Mouse (Mus musculus) neural tube, embryonic 15.5 days (tissue): Measurements from ENCODE around the gene Ctnnal1. TPM values are rescaled to one million over a fixed set of nuclear protein-coding genes. Genes with fewer than 3 reads are reported as not detected.

Experiments used
- ATAC-seq: fragments of 200-750 bp; cut with Nextera tagmentation; 2 replicates; pipeline ENCODE4 v1.8.0; 2017; ENCODE audit warnings: mild to moderate bottlenecking, moderate TSS enrichment, moderate library complexity; ENCODE audit not compliant: low FRiP score
- H3K27ac ChIP-seq: fragments of 300-500 bp; sonication (generic); replicated peaks from 2 replicates; pipeline ENCODE4 v1.5.1; 2015; ENCODE audit warnings: mild to moderate bottlenecking, inconsistent platforms
- H3K27me3 ChIP-seq: fragments of 300-500 bp; sonication (generic); replicated peaks from 2 replicates; pipeline ENCODE4 v1.6.1; 2015; ENCODE audit warnings: inconsistent platforms
- H3K36me3 ChIP-seq: fragments of 300-500 bp; sonication (generic); 2 replicates; pipeline ENCODE4 v1.6.1; 2015; ENCODE audit warnings: inconsistent platforms
- H3K4me1 ChIP-seq: fragments of 300-500 bp; sonication (generic); 2 replicates; pipeline ENCODE4 v1.6.1; 2015; ENCODE audit warnings: inconsistent platforms
- H3K4me2 ChIP-seq: fragments of 300-500 bp; sonication (generic); 2 replicates; pipeline ENCODE4 v1.6.1; 2015; ENCODE audit warnings: inconsistent platforms, mild to moderate bottlenecking, moderate library complexity
- H3K4me3 ChIP-seq: fragments of 300-500 bp; sonication (generic); replicated peaks from 2 replicates; pipeline ENCODE4 v1.5.1; 2015; ENCODE audit warnings: mild to moderate bottlenecking, inconsistent platforms
- H3K9ac ChIP-seq: fragments of 300-500 bp; sonication (generic); replicated peaks from 2 replicates; pipeline ENCODE4 v1.6.1; 2015; ENCODE audit warnings: mild to moderate bottlenecking, inconsistent platforms
- H3K9me3 ChIP-seq: fragments of 300-500 bp; sonication (generic); replicated peaks from 2 replicates; pipeline ENCODE4 v1.6.1; 2016; ENCODE audit warnings: inconsistent platforms
- WGBS: fragments of 180-500 bp; shearing (Covaris S2); methylation state at CpG from one replicate; pipeline ENCODE4 v1.1.7; 2015; ENCODE audit warnings: mixed read lengths; 5-methylcytosine and 5-hydroxymethylcytosine counted together
- polyA plus RNA-seq: library from polyadenylated mRNA; unstranded; fragments of >200 nt; fragmentation: Nextera tagmentation; extraction: Ambion mirVana; gene quantifications from 2 replicates; pipeline ENCODE4 v1.2.1, GENCODE M21; 2015

The Ctnnal1 gene
- 16.0 and 17.1 TPM in 2 replicates for polyA plus RNA-seq

DNA sequence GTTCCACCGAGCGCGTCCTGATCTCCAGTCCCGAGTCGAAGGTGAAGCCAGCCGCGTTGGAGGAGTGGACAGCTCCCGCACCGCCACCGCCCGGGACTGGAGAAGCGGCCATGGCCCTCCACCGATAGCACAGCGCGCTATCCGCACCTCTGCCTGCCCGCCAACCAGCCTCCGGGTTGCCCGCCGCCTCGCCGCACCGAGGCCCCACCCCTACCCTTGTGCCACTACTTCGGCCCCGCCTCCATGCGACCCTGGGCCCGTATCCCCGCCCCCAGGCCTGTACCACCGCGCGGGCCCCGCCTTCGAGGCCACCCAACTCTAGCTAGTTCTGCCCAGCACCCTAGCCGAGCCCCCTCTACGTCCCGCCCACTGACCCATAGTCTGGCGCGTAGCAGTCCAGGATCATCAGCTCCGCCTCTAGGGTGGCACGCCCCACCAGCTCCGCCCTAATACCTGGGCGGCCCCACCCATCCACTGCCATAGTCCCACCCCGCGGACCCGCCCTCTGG lies at the start of gene Ctnnal1:
Gene Ctnnal1 (minus strand): TSS at position 186 of the 509 bp plus-strand sequence.
- Histone ChIP-seq H3K27ac (peak within 1 kb of the TSS; percentile 84), H3K9ac (peak within 1 kb of the TSS; percentile 86), H3K4me3 (peak within 1 kb of the TSS; percentile 84), H3K36me3 (no peaks in the 10 kb centered on the region), H3K4me2 (peak within 1 kb of the TSS; percentile 81), H3K4me1 (peaks cover 20% of the 10 kb centered on the region), H3K9me3 (no peaks in the 10 kb centered on the region), H3K27me3 (no peaks in the 10 kb centered on the region)
- WGBS = 0% methylated on average over 45 of the region's 45 CpGs
- ATAC-seq = peak; percentile 95

DNA sequence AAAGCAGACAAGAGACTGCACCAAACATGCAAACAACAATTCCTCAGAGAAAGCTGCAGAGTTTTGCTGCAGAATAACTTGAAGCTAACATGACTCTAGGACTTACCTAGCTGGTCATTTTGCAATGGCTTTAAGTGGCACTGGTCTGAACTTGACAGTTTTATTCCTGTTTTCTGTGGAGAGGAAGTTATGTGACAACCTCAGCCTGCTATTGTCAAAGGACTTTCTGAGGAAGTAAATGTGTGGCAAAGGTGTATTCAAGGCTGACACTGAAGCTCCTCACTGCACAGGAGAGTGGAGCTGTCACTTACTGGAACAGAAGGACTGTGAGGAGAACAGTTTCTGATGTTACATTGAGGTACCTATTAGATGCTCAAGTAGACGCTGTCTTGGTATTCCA lies 49.8 kb upstream of the Ctnnal1 start:
- 73% methylated on average over 1 of the region's 1 CpGs for WGBS
- H3K9ac ChIP-seq = no peak overlapping the region
- H3K4me2 ChIP-seq = no peak overlapping the region
- no peak overlapping the region for H3K27ac ChIP-seq
- ATAC-seq = no peak
- H3K27me3 ChIP-seq = no peaks in the 10 kb centered on the region
- H3K36me3 ChIP-seq = peaks cover 47% of the 10 kb centered on the region
- H3K4me3 ChIP-seq = no peak overlapping the region
- no peaks in the 10 kb centered on the region for H3K9me3 ChIP-seq
- no peaks in the 10 kb centered on the region for H3K4me1 ChIP-seq

DNA sequence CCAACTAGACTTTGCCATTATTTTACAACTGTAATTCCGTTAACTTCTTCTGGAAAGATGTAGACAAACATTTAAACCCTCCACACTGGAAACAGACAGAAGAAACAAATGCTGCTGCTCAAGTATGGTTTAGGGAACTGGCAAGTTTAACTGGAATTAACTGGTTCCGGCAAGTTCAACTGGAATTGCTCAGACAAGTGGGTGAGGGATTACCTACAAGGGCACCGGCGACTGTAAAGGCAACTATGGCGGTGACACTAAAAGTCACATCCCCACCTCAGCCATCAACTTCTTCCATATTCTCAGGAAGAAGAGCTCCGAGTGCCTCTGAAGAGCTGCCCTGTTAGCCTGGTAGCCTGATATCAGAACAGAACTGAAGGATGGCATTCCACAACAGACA lies 49.4 kb upstream of the Ctnnal1 start:
- H3K27me3 ChIP-seq = no peaks in the 10 kb centered on the region
- H3K9me3 ChIP-seq = no peaks in the 10 kb centered on the region
- peaks cover 52% of the 10 kb centered on the region for H3K36me3 ChIP-seq
- H3K4me2 ChIP-seq = no peak overlapping the region
- WGBS = 93% methylated on average over 6 of the region's 6 CpGs
- ATAC-seq = no peak
- no peak overlapping the region for H3K9ac ChIP-seq
- no peak overlapping the region for H3K27ac ChIP-seq
- no peaks in the 10 kb centered on the region for H3K4me1 ChIP-seq
- H3K4me3 ChIP-seq = no peak overlapping the region

DNA sequence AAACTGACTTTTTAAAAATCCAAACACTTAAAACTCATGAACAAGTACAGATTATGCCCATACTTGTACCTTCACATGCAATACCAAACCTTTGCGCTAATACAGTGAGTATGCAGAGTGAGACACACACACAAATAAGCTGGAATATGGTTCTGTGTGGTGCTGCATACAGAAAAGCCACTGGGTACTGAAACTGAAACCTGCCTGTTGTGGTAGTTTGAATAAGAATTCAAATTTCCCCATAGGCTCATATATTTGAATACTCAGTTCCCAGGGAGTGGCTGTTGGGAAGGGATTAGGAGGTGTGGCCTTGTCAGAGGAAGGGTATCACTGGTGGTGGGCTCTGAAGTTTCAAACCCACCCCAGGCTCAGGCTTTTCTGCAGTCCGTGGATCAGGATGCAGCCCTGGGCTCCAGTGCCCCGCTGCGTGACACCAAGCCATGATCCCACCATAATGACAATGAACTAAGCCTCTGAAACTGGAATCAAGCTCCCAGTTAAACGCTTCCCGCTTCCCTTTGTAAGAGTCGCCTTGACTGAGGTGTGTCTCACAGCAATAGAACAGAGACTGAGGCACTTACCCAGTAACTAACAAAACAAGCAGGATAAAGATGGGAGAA lies 47.5 kb upstream of the Ctnnal1 start:
- no peak overlapping the region for H3K4me2 ChIP-seq
- peaks cover 55% of the 10 kb centered on the region for H3K36me3 ChIP-seq

DNA sequence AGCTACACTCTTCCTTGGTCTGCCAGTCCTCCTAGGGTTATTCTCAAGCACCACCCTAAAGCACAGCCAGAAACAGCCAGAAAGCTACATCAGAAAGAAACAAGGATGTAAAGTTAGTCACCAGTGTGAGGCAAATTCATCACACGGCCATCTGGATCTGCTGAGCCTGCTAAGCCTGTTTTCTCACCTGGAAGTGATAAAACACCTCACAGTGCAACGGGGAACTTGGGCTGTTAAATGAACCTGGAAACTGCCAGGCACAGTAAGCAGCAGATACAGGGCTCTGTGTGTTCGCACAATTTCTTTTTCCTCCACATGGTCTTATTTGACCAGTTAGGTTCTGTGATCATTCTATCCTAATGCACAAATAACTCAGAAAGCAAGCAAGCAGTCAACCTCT lies 44.6 kb upstream of the Ctnnal1 start:
- Histone ChIP-seq H3K4me1 (no peaks in the 10 kb centered on the region), H3K4me3 (no peak overlapping the region), H3K27me3 (no peaks in the 10 kb centered on the region), H3K4me2 (no peak overlapping the region), H3K27ac (no peak overlapping the region), H3K9ac (no peak overlapping the region), H3K36me3 (peaks cover 57% of the 10 kb centered on the region), H3K9me3 (no peaks in the 10 kb centered on the region)
- WGBS = 91% methylated on average over 3 of the region's 3 CpGs
- ATAC-seq = no peak

More for the DNA sequence above, 47.5 kb upstream of the Ctnnal1 start:
- Histone ChIP-seq H3K4me1 (no peaks in the 10 kb centered on the region), H3K27ac (no peak overlapping the region), H3K9ac (no peak overlapping the region), H3K27me3 (no peaks in the 10 kb centered on the region), H3K4me3 (no peak overlapping the region), H3K9me3 (no peaks in the 10 kb centered on the region)
- WGBS = 93% methylated on average over 7 of the region's 7 CpGs
- no peak for ATAC-seq

DNA sequence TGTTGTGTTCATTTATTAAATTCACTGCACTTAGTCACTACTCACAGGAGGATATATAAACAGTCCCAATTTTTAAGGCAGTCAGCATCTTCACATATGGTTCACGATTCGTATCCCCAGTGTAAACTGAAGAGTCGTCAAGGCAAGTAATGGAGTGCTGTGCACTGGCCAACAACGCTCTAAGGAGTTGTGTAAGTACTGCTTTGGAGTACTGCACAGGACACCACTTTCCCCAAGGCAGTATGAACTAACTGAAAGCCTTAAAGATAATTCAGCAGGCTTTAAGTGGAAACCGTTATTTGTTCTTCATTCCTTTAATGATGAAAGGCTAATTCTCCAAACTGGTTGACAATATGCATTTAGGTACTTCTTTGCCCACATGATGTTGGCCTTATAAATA lies 42.7 kb upstream of the Ctnnal1 start:
- H3K36me3 ChIP-seq = peaks cover 54% of the 10 kb centered on the region
- no peaks in the 10 kb centered on the region for H3K4me1 ChIP-seq
- no peak overlapping the region for H3K4me3 ChIP-seq
- no peak overlapping the region for H3K9ac ChIP-seq
- H3K27ac ChIP-seq = no peak overlapping the region
- no peak for ATAC-seq
- H3K27me3 ChIP-seq = no peaks in the 10 kb centered on the region
- no peaks in the 10 kb centered on the region for H3K9me3 ChIP-seq
- WGBS = 84% methylated on average over 5 of the region's 5 CpGs
- no peak overlapping the region for H3K4me2 ChIP-seq

DNA sequence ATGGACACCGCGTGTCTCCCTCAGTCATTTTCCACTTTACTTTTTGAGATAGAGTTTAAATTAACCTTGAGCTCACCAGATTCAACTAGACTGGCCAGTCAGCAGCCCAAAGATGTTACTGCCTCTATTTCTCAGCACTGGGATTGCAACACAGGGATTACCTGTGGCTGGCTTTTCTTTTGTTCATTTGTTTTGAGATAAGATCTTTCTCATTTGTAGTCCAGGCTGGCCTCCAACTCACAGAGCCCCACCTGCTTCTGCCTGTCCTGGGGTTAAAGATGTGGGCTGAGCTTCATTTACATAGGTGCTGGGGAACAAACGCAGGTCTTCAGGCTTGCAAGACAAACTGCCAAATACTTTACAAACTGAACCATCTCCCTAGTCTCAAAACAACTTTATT lies 41.9 kb upstream of the Ctnnal1 start:
- H3K9me3 ChIP-seq = no peaks in the 10 kb centered on the region
- no peak overlapping the region for H3K4me2 ChIP-seq
- no peaks in the 10 kb centered on the region for H3K27me3 ChIP-seq
- H3K4me3 ChIP-seq = no peak overlapping the region
- 96% methylated on average over 3 of the region's 3 CpGs for WGBS
- no peak overlapping the region for H3K27ac ChIP-seq
- no peak for ATAC-seq
- H3K4me1 ChIP-seq = no peaks in the 10 kb centered on the region
- H3K9ac ChIP-seq = no peak overlapping the region
- H3K36me3 ChIP-seq = peaks cover 60% of the 10 kb centered on the region

DNA sequence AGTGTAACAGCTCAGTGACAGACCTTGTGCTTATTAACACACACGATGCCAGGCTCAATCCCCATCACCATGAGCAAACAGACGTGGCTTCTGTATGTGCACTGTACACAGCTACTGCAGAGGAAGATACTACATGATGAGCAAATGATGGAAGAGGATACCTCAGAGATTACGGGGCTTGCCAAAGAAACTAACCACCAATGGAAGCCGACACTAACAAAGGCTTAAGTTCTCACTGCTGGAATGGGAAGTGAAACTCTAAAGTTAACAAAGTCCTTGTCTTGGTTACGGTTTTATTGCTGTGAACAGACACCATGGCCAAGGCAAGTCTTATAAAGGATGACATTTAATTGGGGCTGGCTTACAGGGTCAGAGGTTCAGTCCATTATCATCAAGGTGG lies 40.5 kb upstream of the Ctnnal1 start:
- ATAC-seq = no peak
- Histone ChIP-seq H3K4me1 (no peaks in the 10 kb centered on the region), H3K36me3 (peaks cover 49% of the 10 kb centered on the region), H3K27ac (no peak overlapping the region), H3K9ac (no peak overlapping the region), H3K4me3 (no peak overlapping the region), H3K4me2 (no peak overlapping the region), H3K27me3 (no peaks in the 10 kb centered on the region), H3K9me3 (no peaks in the 10 kb centered on the region)
- WGBS = 91% methylated on average over 5 of the region's 5 CpGs

DNA sequence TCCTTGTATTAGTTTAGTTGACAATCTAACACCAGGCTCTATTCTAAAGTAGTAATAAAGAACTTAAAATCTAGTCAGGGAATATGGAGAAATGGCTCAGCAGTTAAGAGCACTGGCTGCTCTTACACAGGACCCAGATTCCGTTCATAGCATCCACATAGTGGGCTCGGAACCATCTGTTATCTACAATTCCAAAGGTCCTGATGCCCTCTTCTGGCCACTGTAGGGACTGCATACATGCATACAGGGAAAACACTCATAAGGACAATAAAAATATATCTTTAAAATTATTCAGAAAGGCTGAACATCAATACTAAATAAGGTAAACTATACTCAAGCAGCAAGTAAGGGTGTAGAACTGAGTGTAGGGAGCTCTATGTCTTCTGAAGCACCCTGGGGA lies 36.7 kb upstream of the Ctnnal1 start:
- H3K36me3 ChIP-seq = peaks cover 51% of the 10 kb centered on the region
- no peaks in the 10 kb centered on the region for H3K9me3 ChIP-seq
- ATAC-seq = no peak
- no peaks in the 10 kb centered on the region for H3K27me3 ChIP-seq
- 88% methylated on average over 2 of the region's 2 CpGs for WGBS
- no peak overlapping the region for H3K27ac ChIP-seq
- no peaks in the 10 kb centered on the region for H3K4me1 ChIP-seq
- no peak overlapping the region for H3K4me3 ChIP-seq
- no peak overlapping the region for H3K4me2 ChIP-seq
- H3K9ac ChIP-seq = no peak overlapping the region

DNA sequence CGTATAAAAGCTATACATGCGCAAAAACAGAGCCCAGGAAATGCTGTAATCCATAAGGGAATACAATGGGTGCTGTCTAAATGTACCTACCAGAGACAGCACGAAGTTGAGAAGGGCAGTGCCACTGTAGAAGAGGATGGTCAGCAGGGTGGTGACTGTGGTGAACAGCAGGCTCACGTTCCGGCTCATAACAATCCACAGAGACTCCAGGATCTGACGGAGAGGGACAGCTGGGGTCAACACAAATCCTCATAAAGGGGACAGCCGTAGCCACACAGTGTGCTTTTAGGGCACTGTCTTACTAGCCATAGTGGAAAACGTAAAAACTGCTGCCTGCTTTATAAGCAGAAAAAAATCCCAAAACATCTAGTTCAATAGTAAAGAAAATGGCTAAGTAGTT lies 34.2 kb upstream of the Ctnnal1 start:
- H3K9me3 ChIP-seq = no peaks in the 10 kb centered on the region
- H3K27ac ChIP-seq = no peak overlapping the region
- H3K9ac ChIP-seq = no peak overlapping the region
- no peak overlapping the region for H3K4me2 ChIP-seq
- H3K27me3 ChIP-seq = no peaks in the 10 kb centered on the region
- no peak for ATAC-seq
- H3K4me3 ChIP-seq = no peak overlapping the region
- H3K4me1 ChIP-seq = no peaks in the 10 kb centered on the region
- peaks cover 40% of the 10 kb centered on the region for H3K36me3 ChIP-seq
- 74% methylated on average over 8 of the region's 8 CpGs for WGBS

DNA sequence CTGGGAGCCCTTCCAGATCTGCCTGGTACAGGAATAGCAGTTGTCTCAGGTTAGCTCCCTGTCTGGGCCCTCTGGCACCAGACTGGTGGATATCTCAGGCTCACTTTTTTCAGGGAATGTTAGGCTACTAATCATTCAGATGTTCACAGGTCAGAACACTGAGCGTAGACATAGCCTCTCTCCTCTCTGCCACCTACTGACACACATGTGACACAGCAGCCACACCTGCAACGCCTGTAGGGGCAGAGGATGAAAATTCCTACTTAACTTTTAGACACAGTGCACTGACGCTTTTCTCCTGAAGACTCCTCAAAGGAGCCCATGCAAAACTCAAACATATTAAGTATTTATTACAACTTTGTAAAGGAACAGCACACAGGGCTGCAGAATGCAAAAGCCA lies 32.5 kb upstream of the Ctnnal1 start:
- 88% methylated on average over 3 of the region's 3 CpGs for WGBS
- no peak overlapping the region for H3K4me2 ChIP-seq
- no peak for ATAC-seq

DNA sequence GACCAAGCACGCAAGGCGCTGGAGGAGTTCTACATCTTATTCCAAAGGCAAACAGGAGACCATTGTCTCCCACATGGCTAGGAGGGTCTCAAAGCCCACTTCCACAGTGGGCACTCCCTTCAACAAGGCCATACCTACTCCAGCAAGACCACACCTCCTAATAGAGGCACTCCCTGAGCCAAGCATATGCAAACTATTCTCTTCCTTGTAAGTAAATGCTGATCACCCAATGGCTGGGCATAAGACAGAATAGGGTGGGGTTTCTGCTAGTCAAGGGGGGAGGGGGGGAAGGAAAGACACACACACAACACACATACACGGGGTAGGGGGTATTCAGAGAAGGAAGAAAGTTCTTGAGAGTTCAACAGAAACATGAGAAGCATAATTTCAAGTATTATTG lies 29.2 kb upstream of the Ctnnal1 start:
- Histone ChIP-seq H3K27me3 (no peaks in the 10 kb centered on the region), H3K4me2 (no peak overlapping the region), H3K27ac (no peak overlapping the region), H3K4me1 (no peaks in the 10 kb centered on the region), H3K9ac (no peak overlapping the region), H3K4me3 (no peak overlapping the region), H3K9me3 (no peaks in the 10 kb centered on the region), H3K36me3 (peaks cover 18% of the 10 kb centered on the region)
- 100% methylated on average over 3 of the region's 3 CpGs for WGBS
- no peak for ATAC-seq

More for the DNA sequence above, 32.5 kb upstream of the Ctnnal1 start:
- no peaks in the 10 kb centered on the region for H3K27me3 ChIP-seq
- no peaks in the 10 kb centered on the region for H3K4me1 ChIP-seq
- H3K9ac ChIP-seq = no peak overlapping the region
- no peak overlapping the region for H3K4me3 ChIP-seq
- no peaks in the 10 kb centered on the region for H3K9me3 ChIP-seq
- peaks cover 28% of the 10 kb centered on the region for H3K36me3 ChIP-seq
- no peak overlapping the region for H3K27ac ChIP-seq
